Mouse (Mus musculus): Measurements from ENCODE around the gene Cyp11a1.

Cyp11a1 gene

DNA sequence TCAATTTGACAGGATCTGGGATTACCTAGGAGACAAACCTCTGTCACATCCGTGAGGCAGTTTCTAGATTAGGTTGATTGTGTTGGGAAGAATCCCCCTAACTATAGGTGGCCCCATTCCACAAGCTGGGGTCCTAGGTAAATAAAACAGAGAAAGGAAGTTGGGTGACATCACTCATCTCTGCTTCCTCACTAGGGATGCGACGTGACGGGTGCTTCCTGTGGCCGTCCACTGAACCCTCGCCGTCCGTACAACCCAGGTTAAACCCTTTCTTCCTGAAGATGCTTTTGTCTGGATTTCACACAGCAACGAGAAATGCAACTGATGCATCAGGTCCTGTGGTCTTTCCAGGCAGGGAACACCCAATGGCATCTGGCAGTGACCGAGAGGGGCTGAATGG lies 40.9 kb downstream of the Cyp11a1 start:
- DNase-seq = no peak

GRCm38 (mm10) chr9:58048621-58049020 lies 42.4 kb downstream of the Cyp11a1 start:
- DNase-seq = no peak

DNA sequence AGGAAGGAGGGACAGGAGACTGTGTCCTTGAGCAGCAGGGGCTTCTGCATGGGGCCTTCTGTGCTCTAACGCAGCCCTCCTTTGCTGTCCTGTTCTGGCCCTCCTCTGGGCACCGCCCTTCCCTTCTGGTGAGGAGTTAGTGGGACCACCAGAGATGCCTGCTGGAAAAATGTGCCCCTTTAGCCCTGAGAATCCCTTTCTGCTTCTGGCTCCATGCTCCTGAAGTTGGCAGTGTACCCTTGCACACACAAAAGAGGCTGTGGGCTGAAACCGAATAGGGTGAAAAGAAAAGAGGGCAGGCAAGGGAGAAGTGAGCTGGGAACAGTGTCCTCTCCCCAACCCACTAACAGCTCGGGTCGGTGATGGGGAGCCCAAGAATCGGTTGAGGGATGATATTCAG lies 43.0 kb downstream of the Cyp11a1 start:
- DNase-seq = no peak

DNA sequence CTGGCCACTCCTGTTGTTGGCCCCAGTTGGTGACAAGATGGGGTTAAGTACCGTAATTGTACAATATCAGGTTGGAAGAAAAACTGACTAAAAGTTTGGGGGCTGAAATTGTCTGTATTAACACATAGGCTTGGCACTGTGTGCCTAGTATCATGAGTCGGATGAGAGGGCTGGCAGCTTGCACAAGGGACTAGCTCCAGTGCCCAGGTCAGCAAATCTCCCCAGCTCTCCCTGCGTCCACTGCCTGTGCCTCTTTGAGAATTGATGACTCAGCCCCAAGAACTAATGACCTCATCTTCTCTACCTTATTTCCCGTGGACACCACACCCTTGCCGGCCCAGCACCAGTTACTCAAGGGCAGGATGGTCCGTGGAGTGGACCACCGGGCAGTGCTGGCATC lies 43.6 kb downstream of the Cyp11a1 start:
- no peak for DNase-seq

DNA sequence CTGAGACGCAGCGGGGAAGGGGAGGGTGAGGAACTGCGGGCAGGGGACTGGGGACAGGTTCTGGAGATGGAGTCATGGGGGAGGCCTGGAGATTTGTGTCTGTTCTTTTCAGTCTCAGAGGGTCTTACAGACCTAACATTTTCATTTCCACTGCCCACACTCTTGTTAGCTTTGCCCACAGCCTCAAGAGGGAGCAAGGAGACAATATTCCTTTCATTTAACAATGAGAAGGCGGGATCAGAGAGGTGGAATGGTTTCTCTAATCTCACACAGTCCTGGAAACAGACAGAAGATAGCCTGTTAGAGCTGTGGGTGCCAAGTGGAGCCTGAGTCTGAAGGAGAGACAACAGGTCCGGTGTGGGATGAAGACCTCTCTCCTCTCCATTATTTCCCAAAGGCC lies 45.7 kb downstream of the Cyp11a1 start:
- DNase-seq = no peak

DNA sequence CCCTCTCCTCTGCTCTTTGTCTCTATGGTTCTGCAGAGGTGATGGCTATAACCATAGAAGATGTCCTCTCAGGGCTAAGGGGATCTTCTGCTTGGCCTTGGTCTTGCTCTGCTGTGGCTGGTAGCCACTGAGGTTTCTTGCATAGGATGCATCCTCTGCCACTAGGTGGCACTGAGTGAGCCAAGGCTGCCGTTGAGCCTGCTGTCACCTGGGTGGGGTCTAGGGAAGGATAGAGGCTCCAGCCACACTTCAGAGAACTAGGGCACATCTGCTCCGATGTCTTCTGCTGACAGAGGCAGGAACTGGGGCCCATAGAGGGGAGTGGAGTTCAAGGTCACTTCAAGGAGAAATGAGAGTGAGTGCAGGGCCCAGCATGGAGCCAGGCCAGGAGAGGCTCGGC lies 46.9 kb downstream of the Cyp11a1 start:
- DNase-seq = peak; percentile 77

DNA sequence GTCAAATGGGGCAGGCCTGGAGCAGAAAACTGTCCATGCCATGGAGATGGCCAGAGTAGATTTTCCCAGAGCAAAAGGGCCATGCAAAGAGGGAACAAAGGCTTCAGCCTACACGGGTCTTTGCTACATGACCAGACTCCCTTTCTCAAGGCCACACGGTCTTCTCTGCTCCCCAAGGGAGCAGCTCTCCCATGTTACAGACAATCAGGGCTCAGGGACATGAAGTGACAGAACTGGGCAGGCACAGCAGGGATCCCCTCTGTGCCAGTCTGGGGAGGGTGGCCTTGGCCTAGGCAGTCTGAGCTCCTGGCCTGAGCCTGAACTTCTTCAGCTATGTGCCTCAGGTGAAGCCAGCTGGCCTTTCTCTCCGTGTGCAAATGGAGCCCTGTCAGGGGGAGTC lies 47.3 kb downstream of the Cyp11a1 start:
- DNase-seq = no peak

GRCm38 (mm10) chr9:58054032-58054431 lies 47.8 kb downstream of the Cyp11a1 start:
- DNase-seq = no peak

GRCm38 (mm10) chr9:58055666-58056065 lies 49.5 kb downstream of the Cyp11a1 start:
- DNase-seq = no peak

GRCm38 (mm10) chr9:58059920-58060319 lies 53.7 kb downstream of the Cyp11a1 start:
- no peak for DNase-seq

DNA sequence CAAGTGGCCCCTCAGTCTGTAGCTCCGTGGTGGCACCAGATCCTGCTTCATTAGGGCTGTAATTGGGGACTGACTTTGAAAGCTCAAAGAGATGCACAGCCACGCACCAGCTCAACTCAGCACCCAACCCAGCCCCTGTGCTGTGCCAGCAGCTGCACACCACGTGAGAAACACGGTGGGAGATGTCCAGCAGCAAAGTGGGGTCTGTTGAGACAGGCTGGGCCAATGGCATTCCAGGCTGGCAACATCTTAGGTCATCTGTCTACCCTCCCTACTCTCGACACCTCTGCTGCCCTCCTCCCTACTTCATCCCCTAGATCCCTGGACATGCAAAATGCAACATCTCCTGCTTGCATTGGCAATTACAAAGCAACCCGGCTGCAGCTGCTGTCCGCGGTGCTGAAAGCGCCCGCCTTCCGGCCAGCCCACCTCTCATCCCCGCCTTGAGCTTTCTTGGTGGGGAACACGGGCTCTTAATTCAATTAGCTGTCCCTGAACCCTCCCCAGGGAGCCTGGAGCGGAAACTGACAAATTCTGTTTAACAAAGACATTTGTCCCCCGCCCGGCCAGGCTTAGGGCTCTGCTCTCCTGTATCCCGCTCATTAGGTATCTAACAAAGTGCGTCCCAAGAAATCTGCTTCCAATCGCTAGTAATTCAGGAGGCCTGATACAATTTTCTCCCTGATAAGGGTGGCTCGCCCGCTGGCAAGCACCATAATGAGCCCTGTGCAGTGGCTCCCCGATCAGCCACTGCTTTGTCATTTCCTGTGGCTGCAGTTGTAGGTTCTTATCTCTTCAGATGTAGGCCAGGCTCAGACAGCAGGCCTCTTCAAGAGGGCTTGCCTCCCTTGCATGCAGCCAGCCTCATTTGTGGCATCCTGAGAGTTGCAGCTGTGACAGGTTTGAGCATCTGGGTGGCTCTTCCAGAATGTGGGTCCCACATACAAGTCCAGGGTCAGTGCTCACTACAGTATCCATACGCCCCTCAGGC lies 54.8 kb downstream of the Cyp11a1 start:
- DNase-seq = peak; percentile 32

- no peak for DNase-seq
These were observed 57.3 kb downstream of the Cyp11a1 start, which contains the start of gene Stra6 for GRCm38 (mm10) chr9:58063531-58063930. Gene Stra6 (plus strand): TSS chr9:58063788.

DNA sequence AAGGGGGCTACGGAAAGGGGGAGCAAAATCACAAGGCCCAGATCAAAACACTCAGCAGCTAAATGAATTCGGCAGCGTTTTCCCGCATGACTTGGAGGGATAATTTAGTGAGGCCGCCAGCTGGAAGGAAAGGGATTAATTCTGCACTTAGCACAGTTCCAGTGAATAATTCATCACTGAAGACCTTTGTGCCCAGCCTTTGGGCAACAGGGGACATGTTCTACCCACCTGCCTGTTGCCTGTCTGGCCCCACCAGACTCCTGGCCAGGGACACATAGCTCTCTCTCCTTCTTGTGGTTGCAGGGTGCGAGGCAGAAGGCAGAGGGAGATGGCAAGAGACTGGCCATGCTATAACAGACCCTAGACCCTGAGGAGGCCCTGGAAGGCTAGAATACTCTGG lies 59.3 kb downstream of the Cyp11a1 start:
- no peak for DNase-seq

DNA sequence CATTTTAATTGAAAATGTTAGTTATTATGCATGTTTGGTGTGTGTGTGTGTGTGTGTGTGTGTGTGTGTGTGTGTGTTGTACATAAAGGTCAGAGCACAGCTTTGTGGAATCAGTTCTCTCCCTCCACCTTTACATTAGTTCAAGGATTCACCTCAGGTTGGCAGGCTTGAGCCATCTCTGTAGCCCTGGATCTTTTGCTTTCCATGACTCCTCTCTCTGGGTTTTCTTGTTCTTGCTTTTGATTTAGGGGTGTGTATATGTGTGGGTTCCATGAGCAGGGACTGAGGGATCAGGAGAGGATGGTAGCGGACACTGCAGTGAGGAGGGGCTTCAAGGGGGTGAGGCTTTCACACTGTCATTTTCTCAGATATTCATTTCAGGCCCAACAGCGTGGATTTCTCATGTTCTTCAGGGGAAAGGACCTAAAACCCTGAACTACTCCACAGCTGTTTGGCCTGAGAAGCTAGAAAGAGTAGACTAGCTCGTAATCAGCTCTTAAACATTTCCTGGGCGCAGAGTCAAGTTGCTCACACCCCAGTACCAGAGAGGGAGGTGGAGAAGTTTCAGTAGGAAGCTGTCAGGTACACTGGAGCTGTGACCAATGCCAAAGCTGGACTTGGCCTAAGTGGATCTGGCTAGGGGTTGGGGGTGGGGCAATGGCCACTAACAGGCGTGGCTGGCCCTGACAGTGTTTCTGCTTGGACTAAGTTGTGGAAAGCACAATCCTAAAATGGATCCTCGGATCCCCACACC lies 59.9 kb downstream of the Cyp11a1 start:
- no peak for DNase-seq

GRCm38 (mm10) chr9:58066731-58067095 lies 60.5 kb downstream of the Cyp11a1 start:
- DNase-seq = peak; percentile 82

- no peak for DNase-seq
These were observed 61.3 kb downstream of the Cyp11a1 start for GRCm38 (mm10) chr9:58067546-58067945.

DNA sequence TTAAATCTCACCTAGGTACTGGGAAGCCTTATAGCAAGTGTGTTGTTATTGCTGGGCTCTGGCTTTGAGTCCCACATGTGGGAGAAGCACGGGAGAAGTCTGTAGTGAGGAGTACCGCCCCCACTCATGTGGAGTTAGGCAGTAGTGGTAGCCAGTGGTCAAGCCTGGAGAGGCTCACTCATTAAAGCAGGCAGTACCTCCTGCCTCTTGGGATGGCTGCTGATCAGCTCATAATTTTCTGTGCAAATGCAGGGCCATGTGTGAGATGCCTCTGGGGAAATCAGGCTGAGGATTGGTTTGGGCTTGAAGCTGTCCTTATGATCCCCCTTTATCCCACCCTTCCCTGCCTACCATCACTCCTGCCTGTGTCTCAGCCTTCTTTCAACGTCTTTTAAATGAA lies 68.3 kb downstream of the Cyp11a1 start:
- DNase-seq = no peak

Data from right cerebral cortex, postnatal 14 days (tissue).